Mouse (Mus musculus): ENCODE measurements around the gene Pold3. TPM values are rescaled to one million over a fixed set of nuclear protein-coding genes. Genes with fewer than 3 reads are reported as not detected.

The Pold3 gene
- polyA plus RNA-seq, 1 experiment from 2014 or later = 43.7 TPM

Other genes with a start within 250 kb of the Pold3 start
- 1.6 and 2.0 TPM in 2 replicates for gene Rnf169, start 141.1 kb downstream of the Pold3 start, polyA plus RNA-seq (2015; fragmentation: Nextera tagmentation; extraction: Ambion mirVana)
- gene Chrdl2, start 115.4 kb downstream of the Pold3 start, polyA plus RNA-seq (2015; fragmentation: Nextera tagmentation; extraction: Ambion mirVana) = not detected in 2 replicates
- 4.2 and 5.4 TPM in 2 replicates for gene Lipt2, start 37.7 kb upstream of the Pold3 start, polyA plus RNA-seq (2015; fragmentation: Nextera tagmentation; extraction: Ambion mirVana)
- gene Kcne3, start 54.9 kb upstream of the Pold3 start, polyA plus RNA-seq (2015; fragmentation: Nextera tagmentation; extraction: Ambion mirVana) = 1.2 and 1.8 TPM in 2 replicates
- gene Pgm2l1, start 105.8 kb upstream of the Pold3 start, polyA plus RNA-seq (2015; fragmentation: Nextera tagmentation; extraction: Ambion mirVana) = 1.4 and 1.8 TPM in 2 replicates
- gene P4ha3, start 164.0 kb upstream of the Pold3 start, polyA plus RNA-seq (2015; fragmentation: Nextera tagmentation; extraction: Ambion mirVana) = 1.0 and 1.2 TPM in 2 replicates

Data from liver, embryonic 15.5 days (tissue).